Mouse (Mus musculus) layer of hippocampus, postnatal 25 days (tissue): Measurements from ENCODE around the gene Cd180. TPM values are rescaled to one million over a fixed set of nuclear protein-coding genes. Genes with fewer than 3 reads are reported as not detected.
A peak's percentile ranks its signal among the peaks of the same experiment; 100 is the strongest.
"Not testable (repeated sequence)": the region's sequence is repeated elsewhere in the genome, so short reads cannot be mapped to it uniquely, and the experiment has no call there.

Experiments
- DNase-seq, 2 experiments: peaks; one replicate each; pipeline ENCODE4 v3.0.0; 2022; ENCODE audit warnings: mixed read lengths in 2 of 2, low spot score in 1 of 2; ENCODE audit errors: extremely low spot score in 1 of 2
- total RNA-seq, 2 experiments: library from RNA; stranded (reverse); gene quantifications; 2 replicates each; pipeline ENCODE4 v1.2.3; 2021

Gene Cd180
- total RNA-seq, 2 experiments from 2014 or later, result 2.3 TPM

- DNase-seq, result no peak
Measured at GRCm38 (mm10) chr13:102674083-102674482, 19.3 kb upstream of the Cd180 start.

GRCm38 (mm10) chr13:102677602-102678001, 15.8 kb upstream of the Cd180 start:
- not testable (repeated sequence) for DNase-seq

- peak; percentile 63 to 86 for DNase-seq
Measured at GRCm38 (mm10) chr13:102678482-102678881, 14.9 kb upstream of the Cd180 start.

GRCm38 (mm10) chr13:102684890-102685289, 8.5 kb upstream of the Cd180 start:
- DNase-seq, result no peak

- no peak for DNase-seq
Measured at GRCm38 (mm10) chr13:102688121-102688520, 5.2 kb upstream of the Cd180 start.

DNA sequence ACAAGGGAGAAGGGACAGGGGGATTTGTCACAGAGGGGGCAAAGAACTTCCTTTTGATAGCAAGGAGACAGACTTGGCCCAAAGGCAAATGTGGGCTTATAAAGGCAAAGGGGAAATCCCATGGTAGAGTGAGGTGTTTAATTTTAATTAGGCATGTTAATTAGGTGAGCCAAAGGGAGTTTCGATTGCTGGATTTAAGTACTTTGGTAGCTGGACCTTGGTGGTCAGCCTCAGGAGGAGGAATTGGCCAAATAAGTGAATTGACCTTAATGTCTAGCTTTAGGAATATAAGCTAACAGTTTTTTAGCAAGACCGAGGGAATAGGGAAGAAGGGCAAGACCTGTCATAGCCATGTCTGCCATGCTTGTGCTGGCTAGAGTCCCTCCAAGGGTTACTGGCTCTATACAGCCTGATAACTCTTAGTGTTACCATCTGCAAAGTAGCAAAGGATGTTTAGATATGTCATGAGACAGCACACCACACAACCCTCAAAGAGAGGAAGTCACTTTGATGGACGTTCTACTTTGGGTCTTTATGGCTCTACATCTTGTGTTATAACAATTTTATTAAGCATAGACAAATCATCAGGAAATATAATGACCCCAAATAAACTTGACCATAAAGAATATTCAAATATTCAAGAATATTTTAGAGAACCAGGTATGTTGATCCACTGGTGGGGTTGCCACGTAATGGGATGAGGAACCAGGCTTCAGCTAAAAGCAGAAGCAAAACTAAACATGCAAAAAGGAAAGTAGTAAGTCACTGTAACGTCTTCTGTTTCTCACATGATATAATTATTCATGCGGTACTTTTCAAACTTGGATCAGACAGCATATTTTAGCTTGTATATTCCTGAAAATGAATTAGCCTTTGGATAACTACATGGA, 3.9 kb upstream of the Cd180 start:
- DNase-seq, result no peak

DNA sequence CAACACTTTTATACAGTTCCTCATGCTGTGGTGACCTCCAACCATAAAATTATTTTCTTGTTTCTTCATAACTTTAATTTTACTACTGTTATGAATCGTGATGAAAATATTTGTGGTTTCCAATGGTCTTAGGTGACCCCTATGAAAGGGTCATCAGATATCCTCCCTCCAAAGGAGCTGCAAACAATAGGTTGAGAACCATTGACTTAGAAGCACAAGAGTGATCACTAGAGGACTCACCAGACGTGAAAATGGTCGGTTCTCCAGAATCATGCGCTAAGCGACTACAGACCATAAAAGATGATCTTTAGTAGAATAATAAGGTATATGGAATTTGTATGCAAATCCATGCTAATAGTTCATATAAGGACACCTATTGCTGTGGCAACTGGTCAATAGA, 3.2 kb upstream of the Cd180 start:
- DNase-seq, result no peak

DNA sequence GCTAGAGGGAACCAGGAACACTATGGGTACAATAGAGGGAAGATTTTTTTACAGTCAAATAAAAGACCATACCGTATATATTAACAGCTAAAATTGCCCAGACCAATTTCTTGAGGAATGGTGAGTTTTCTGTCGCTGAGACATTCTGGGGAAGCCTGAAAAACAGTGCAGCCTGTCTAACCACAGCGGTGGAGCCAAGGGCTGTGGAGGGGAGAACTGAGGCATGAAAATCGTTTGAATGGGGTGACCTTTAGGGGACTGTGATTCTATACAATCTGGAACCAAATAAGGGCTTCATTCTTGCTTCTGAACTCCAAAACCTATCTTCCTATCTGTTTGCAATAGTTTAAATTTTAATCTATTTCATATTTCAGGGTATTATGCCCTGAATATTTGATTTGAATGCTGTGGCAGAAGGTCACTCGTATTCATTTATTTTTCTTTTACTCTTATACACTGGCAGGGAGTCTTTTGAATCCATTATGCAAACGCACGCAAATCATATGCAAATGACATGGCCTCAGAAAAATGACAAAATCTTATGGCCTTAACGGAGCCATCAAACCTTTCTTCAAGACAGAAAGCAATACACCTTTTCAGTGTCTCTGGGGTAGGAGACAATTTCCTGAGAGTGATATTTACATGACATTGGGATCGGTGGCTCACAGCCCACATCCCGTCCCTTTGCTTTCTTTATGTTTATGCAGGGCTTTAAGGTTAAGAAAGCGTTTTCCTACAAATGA, 1.8 kb upstream of the Cd180 start:
- no peak for DNase-seq

GRCm38 (mm10) chr13:102694154-102694553, 796 bp downstream of the Cd180 start:
- no peak for DNase-seq

- no peak for DNase-seq
Measured at GRCm38 (mm10) chr13:102695121-102695905, 2.0 kb downstream of the Cd180 start.

- DNase-seq, result no peak
Measured at GRCm38 (mm10) chr13:102698335-102698734, 5.0 kb downstream of the Cd180 start.

- peak in 1 of 2 experiments; percentile 36 for DNase-seq
Measured at GRCm38 (mm10) chr13:102698751-102699323, 5.5 kb downstream of the Cd180 start.

DNA sequence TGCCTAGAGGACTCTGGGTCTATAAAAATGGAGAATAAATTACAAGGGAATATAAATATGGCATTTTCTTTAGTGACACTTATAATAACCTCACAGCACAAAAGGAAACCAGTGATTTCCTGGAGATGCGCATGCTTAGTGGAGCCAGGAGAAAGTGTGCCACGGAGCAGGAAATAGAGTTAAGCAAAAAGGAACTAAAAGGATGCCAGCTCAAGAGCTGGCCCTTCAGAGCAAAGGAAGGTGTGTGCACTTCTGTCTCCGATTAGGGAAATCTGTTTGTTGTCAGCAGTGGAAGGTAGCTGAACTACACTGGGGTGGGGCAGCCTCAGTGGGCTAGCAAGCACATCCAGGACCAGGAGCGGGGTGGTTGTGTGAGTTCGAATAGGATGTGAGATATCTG, 6.8 kb downstream of the Cd180 start:
- no peak for DNase-seq

DNA sequence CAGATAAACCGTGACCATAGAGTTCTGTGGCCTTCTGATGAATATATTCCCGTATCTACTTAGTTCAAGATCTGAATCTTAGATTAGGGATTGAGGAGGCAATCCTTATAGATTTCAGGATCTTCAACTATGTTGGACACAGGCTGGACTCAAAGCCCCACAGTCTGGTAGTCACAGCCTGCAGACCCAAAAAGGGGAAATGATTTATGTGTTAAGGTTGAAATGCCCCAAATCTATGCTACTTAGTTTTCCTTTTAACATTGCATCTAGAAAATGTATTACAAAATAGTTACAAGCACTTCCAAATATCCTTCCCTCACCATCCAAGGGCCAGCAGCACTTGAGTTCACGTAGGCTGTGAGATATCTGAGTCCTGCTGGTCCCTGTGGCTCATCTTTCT, 7.4 kb downstream of the Cd180 start:
- no peak for DNase-seq

GRCm38 (mm10) chr13:102716973-102717372, 23.6 kb downstream of the Cd180 start:
- DNase-seq, result no peak

DNA sequence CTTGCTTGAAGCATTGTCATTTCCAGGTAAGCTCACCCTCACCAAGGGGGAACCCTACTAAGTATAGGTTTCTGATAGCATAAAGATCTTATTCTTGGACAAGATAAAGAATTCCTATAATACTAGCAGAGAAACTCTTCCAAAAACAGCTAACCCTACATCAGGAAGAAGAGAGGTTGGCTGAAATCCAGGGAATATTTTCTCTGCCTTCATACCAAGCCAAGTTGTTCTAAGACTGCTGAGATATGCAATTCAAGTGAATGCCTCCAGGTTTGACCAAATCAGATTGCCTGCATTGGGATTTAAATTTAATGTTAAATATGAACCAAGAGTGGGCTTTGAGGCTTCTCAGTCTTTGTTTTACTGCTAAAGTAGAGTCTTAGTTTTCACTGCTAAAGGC, 32.1 kb downstream of the Cd180 start:
- no peak for DNase-seq

DNA sequence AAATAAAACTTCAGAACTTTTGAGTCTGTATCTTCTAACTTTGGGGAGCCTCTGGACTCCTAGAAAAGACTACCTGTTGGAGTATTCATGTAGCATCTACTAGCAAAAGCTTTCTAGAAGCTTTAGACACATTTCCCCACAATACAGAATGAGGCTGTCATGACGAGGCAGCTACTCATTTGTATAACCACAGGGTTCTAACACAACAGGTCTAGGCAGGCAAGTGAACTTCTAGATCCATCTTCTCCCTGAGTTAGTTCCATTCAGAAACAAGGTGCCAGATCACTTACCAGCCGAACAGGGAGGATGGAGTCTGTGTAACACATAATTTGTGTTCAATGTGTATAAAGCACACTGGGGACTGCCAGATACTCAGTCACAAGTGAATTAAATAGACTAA, 32.5 kb downstream of the Cd180 start:
- DNase-seq, result no peak

DNA sequence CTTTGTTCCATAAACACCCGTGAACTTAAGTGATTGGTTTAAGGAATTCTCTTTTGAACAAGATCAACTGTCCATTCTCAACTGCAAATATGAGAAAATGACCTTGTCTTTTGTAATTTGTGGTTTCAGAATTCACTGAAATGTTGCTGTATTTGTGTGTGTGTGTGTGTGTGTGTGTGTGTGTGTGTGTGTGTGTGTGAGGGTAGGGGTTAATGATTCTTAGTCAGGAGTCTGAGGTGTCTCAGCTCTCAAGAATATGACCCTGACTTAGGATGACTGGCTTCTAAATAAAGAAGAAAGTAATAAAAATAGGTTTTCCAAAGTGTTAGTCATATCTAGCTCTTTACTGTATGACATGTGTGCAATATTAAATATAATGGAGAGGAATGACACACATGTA, 33.5 kb downstream of the Cd180 start:
- DNase-seq, result no peak

DNA sequence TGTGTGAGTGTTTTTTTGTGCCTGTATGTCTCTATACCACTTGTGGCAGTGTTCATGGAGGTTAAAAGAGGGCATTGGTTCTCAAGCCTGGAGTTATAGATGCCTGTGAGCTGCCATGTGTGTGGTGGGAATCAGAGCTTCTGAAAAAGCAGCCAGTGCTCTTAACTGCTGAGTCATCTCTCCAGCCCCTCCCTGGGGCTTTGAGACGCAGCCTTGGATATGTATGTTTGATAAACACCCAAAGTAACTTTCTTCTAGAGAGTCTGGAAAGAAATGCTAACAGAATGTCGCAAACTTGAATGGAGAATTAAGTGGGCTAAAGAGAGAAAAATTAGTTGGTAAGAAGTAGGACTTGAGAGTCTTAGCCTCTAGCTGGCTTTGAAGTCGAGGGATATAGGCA, 34.7 kb downstream of the Cd180 start:
- no peak for DNase-seq

DNA sequence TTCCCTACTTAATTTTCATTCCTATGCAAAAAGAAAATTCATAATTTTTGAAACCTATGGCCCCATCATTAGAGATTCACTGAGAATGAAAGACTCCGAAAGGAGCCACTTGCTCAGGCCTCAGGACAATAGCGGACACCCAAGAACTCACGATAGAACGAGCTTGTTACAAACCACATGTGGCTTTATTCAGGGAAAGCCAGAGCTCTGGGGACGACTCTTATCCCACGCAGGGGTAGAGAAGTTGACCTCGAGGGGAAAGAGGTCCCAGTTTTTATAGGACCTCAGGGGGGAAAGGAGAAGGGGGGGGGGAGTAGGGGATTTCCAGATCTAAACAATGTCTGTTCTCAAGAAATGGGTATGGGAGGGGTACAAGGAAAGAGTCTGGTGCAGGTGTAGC, 35.6 kb downstream of the Cd180 start:
- DNase-seq, result not testable (repeated sequence)

GRCm38 (mm10) chr13:102733063-102733462, 39.7 kb downstream of the Cd180 start:
- DNase-seq, result no peak
